Comparison of ENCODE assay signal across 14 mouse cellular contexts in the genomic region with DNA sequence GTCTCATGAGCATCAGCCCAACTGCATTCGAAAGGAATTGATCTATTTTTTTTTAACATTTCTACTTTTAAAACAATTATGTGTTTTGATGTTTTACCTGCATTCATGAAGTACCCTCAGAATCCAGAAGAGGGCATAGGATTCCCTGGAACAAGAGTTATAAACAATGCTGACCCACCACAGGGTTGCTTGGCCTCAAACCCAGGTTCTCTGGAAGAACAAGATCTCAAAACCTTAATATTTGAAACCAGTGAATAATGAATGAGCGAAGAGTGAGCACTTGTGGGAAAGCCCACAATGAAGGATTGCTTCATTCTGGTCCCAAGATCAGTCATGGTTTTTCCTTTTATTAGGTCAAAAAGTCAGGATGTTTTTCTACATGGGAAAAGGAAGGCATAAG.
A peak's percentile ranks its signal among the peaks of the same experiment; 100 is the strongest.
DNase-seq lines count a peak whose midpoint lies in the region; ATAC-seq and TF ChIP-seq lines count a peak whose summit lies in the region.
"Had no signal": no experiment of that assay in that cellular context is flagged by ENCODE, and none has a peak within 500 bp of the region (broad histone marks: within the 10 kb centered on the region; RNA-seq: fewer than 3 reads in every experiment).

No protein-coding gene starts in this region.

- no peak overlapping the region for H3K4me3 ChIP-seq in hindbrain, postnatal 0 days (ENCODE audit: low read length)
- H3K4me3 ChIP-seq in hindbrain, embryonic 11.5 days (ENCODE audit: low read depth, low read length), result no peak overlapping the region
- no peak overlapping the region for H3K4me3 ChIP-seq in E14TG2a.4 (replicated peaks; ENCODE audit: low read length)
- H3K4me3 ChIP-seq: hindbrain, embryonic 12.5 days; midbrain, embryonic 12.5 days had no signal

- ATAC-seq in hindbrain, postnatal 0 days, result no peak
- ATAC-seq in hindbrain, embryonic 11.5 days (ENCODE audit: low FRiP score), result no peak
- ATAC-seq in megakaryocyte, adult 5-6 weeks (ENCODE audit: poor library complexity, severe bottlenecking), result no peak

- no peaks in the 10 kb centered on the region for H3K4me1 ChIP-seq in hindbrain, postnatal 0 days (ENCODE audit: insufficient read depth, low read length)
- H3K4me1 ChIP-seq in hindbrain, embryonic 11.5 days (replicated peaks; ENCODE audit: control insufficient read depth, insufficient read depth, low read length), result no peaks in the 10 kb centered on the region
- no peaks in the 10 kb centered on the region for H3K4me1 ChIP-seq in E14TG2a.4 (replicated peaks; ENCODE audit: low read depth, low read length)
- H3K4me1 ChIP-seq: hindbrain, embryonic 12.5 days; midbrain, embryonic 12.5 days had no signal

- no peaks in the 10 kb centered on the region for H3K9me3 ChIP-seq in hindbrain, postnatal 0 days (ENCODE audit: low read length)
- no peaks in the 10 kb centered on the region for H3K9me3 ChIP-seq in hindbrain, embryonic 11.5 days (ENCODE audit: control insufficient read depth, low read length)
- no peaks in the 10 kb centered on the region for H3K9me3 ChIP-seq in E14TG2a.4 (ENCODE audit: low read length)
- H3K9me3 ChIP-seq: hindbrain, embryonic 12.5 days; midbrain, embryonic 12.5 days had no signal

- H3K9ac ChIP-seq in hindbrain, postnatal 0 days (replicated peaks; ENCODE audit: low read length), result no peak overlapping the region
- no peak overlapping the region for H3K9ac ChIP-seq in hindbrain, embryonic 11.5 days (ENCODE audit: low read depth, low read length)
- H3K9ac ChIP-seq: hindbrain, embryonic 12.5 days; midbrain, embryonic 12.5 days had no signal

- 89% methylated on average over 2 of the region's 2 CpGs for WGBS in hindbrain, postnatal 0 days
- WGBS in hindbrain, embryonic 11.5 days, result 82% methylated on average over 2 of the region's 2 CpGs

- TF ChIP-seq CTCF in hindbrain, postnatal 0 days (IDR thresholded peaks at IDR 0.05; ENCODE audit: low read depth), result peak; percentile 20; the same call in 1 of the 2 replicates
- TF ChIP-seq CTCF in E14TG2a.4 (conservative IDR thresholded peaks at IDR 0.05; ENCODE audit: low read length), result peak; percentile 14; the same call in 1 of the 2 replicates

- H3K27me3 ChIP-seq in hindbrain, postnatal 0 days (ENCODE audit: insufficient read depth, low read length), result no peaks in the 10 kb centered on the region
- H3K27me3 ChIP-seq in hindbrain, embryonic 11.5 days (ENCODE audit: control insufficient read depth, insufficient read depth, low read length), result no peaks in the 10 kb centered on the region
- H3K27me3 ChIP-seq in E14TG2a.4 (ENCODE audit: insufficient read depth, low read length), result no peaks in the 10 kb centered on the region
- H3K27me3 ChIP-seq: hindbrain, embryonic 12.5 days; midbrain, embryonic 12.5 days had no signal

- no peaks in the 10 kb centered on the region for H3K36me3 ChIP-seq in hindbrain, postnatal 0 days (ENCODE audit: insufficient read depth, low read length)
- no peaks in the 10 kb centered on the region for H3K36me3 ChIP-seq in hindbrain, embryonic 11.5 days (ENCODE audit: control insufficient read depth, insufficient read depth, low read length)
- no peaks in the 10 kb centered on the region for H3K36me3 ChIP-seq in E14TG2a.4 (ENCODE audit: insufficient read depth, low read length)
- H3K36me3 ChIP-seq: hindbrain, embryonic 12.5 days; midbrain, embryonic 12.5 days had no signal

- H3K4me2 ChIP-seq in hindbrain, postnatal 0 days (ENCODE audit: low read depth, low read length), result no peak overlapping the region
- H3K4me2 ChIP-seq in hindbrain, embryonic 11.5 days (replicated peaks; ENCODE audit: low read depth, low read length), result no peak overlapping the region
- H3K4me2 ChIP-seq: hindbrain, embryonic 12.5 days; midbrain, embryonic 12.5 days had no signal

- no peak overlapping the region for H3K27ac ChIP-seq in hindbrain, postnatal 0 days
- no peak overlapping the region for H3K27ac ChIP-seq in hindbrain, embryonic 11.5 days (ENCODE audit: low read depth, low read length)
- H3K27ac ChIP-seq: hindbrain, embryonic 12.5 days; midbrain, embryonic 12.5 days had no signal

- DNase-seq in hindbrain, postnatal 0 days (ENCODE audit: low spot score), result no peak
- no peak for DNase-seq in hindbrain, embryonic 11.5 days (ENCODE audit: low spot score)
- DNase-seq in 416B (ENCODE audit: low read depth), result peak; percentile 41
- DNase-seq in kidney, postnatal 10 days, result peak; percentile 25
- DNase-seq in spleen, postnatal 14 days (ENCODE audit: low spot score in 2 of 2), result no peak
- no peak for DNase-seq in c-Kit-positive CD71-positive TER-119-positive erythroid progenitor cells, embryonic 14.5 days (ENCODE audit: low spot score)
- DNase-seq: cerebellum, adult 9-11 months; gastrocnemius, postnatal 10 days; layer of hippocampus, postnatal 36 days; right cerebral cortex, postnatal 4 days had no signal

Comparison
In these comparisons a context has a peak if more than half of its experiments do, and no peak if none do; other contexts are left out.
1. DNase-seq: peak in 416B (single experiment) and kidney, postnatal 10 days (single experiment); none in hindbrain, postnatal 0 days (single experiment), hindbrain, embryonic 11.5 days (single experiment), spleen, postnatal 14 days (0 of 2) and c-Kit-positive CD71-positive TER-119-positive erythroid progenitor cells, embryonic 14.5 days (single experiment).